Mouse (Mus musculus) midbrain, embryonic 16.5 days (tissue): ENCODE results near the gene Ndufaf7. TPM values are rescaled to one million over a fixed set of nuclear protein-coding genes. Genes with fewer than 3 reads are reported as not detected.
A peak's percentile ranks its signal among the peaks of the same experiment; 100 is the strongest.

Source experiments
- ATAC-seq: fragments of 200-750 bp; cut with Nextera tagmentation; 2 replicates; pipeline ENCODE4 v1.8.0; 2017; ENCODE audit warnings: moderate TSS enrichment
- H3K27ac ChIP-seq: fragments of 300-500 bp; sonication (generic); 2 replicates; pipeline ENCODE4 v1.5.1; 2014; ENCODE audit warnings: mild to moderate bottlenecking, low read length, mixed read lengths
- H3K27me3 ChIP-seq: fragments of 300-500 bp; sonication (generic); 2 replicates; pipeline ENCODE4 v1.6.1; 2014; ENCODE audit warnings: low read depth, low read length, mixed read lengths; ENCODE audit not compliant: control insufficient read depth, insufficient read depth
- H3K36me3 ChIP-seq: fragments of 300-500 bp; sonication (generic); 2 replicates; pipeline ENCODE4 v1.6.1; 2014; ENCODE audit warnings: mild to moderate bottlenecking, low read length, moderate library complexity, mixed read lengths; ENCODE audit not compliant: control insufficient read depth, insufficient read depth
- H3K4me1 ChIP-seq: fragments of 300-500 bp; sonication (generic); 2 replicates; pipeline ENCODE4 v1.6.1; 2014; ENCODE audit warnings: mild to moderate bottlenecking, low read length, mixed read lengths; ENCODE audit not compliant: control insufficient read depth, insufficient read depth
- H3K4me2 ChIP-seq: fragments of 300-500 bp; sonication (generic); 2 replicates; pipeline ENCODE4 v1.6.1; 2014; ENCODE audit warnings: mild to moderate bottlenecking, low read length, mixed read lengths
- H3K4me3 ChIP-seq: fragments of 300-500 bp; sonication (generic); 2 replicates; pipeline ENCODE4 v1.5.1; 2014; ENCODE audit warnings: low read depth, mild to moderate bottlenecking, low read length, moderate library complexity, mixed read lengths
- H3K9ac ChIP-seq: fragments of 300-500 bp; sonication (generic); 2 replicates; pipeline ENCODE4 v1.6.1; 2014; ENCODE audit warnings: low read depth, low read length, mixed read lengths
- H3K9me3 ChIP-seq: fragments of 300-500 bp; sonication (generic); replicated peaks from 2 replicates; pipeline ENCODE4 v1.6.1; 2014; ENCODE audit warnings: mild to moderate bottlenecking, low read length, mixed read lengths; ENCODE audit not compliant: control insufficient read depth, poor library complexity, severe bottlenecking
- WGBS: fragments of 180-500 bp; shearing (Covaris S2); extraction: QIAGEN DNeasy Blood & Tissue Kit; methylation state at CpG from one replicate; pipeline ENCODE4 v1.1.7; 2014; 5-methylcytosine and 5-hydroxymethylcytosine counted together
- polyA plus RNA-seq: library from polyadenylated mRNA; unstranded; fragments of >200 nt; fragmentation: Nextera tagmentation; extraction: Ambion mirVana; gene quantifications from 2 replicates; pipeline ENCODE4 v1.2.1, GENCODE M21; 2015

The Ndufaf7 gene
- polyA plus RNA-seq, 1 experiment from 2014 or later, result 68.0 TPM

GRCm38 (mm10) chr17:78912861-78913281, 24.1 kb upstream of the Ndufaf7 start:
- ATAC-seq, result peak; percentile 56
- no peaks in the 10 kb centered on the region for H3K27me3 ChIP-seq
- no peaks in the 10 kb centered on the region for H3K36me3 ChIP-seq
- 29% methylated on average over 6 of the region's 6 CpGs for WGBS
- peaks cover 13% of the 10 kb centered on the region for H3K4me1 ChIP-seq
- H3K27ac ChIP-seq, result no peak overlapping the region
- 0 out of 2 replicates have a peak overlapping the region, but pooled peaks have one; percentile 43 for H3K9ac ChIP-seq
- peak overlapping the region; percentile 47 for H3K4me2 ChIP-seq
- peak overlapping the region; percentile 38 for H3K4me3 ChIP-seq
- H3K9me3 ChIP-seq, result no peaks in the 10 kb centered on the region

GRCm38 (mm10) chr17:78913921-78914320, 23.0 kb upstream of the Ndufaf7 start:
- H3K4me2 ChIP-seq, result no peak overlapping the region
- WGBS, result 79% methylated on average over 3 of the region's 3 CpGs
- no peak for ATAC-seq
- H3K4me1 ChIP-seq, result peaks cover 13% of the 10 kb centered on the region
- H3K27me3 ChIP-seq, result no peaks in the 10 kb centered on the region
- H3K36me3 ChIP-seq, result no peaks in the 10 kb centered on the region
- no peak overlapping the region for H3K27ac ChIP-seq
- H3K9ac ChIP-seq, result no peak overlapping the region
- no peak overlapping the region for H3K4me3 ChIP-seq
- H3K9me3 ChIP-seq, result no peaks in the 10 kb centered on the region

GRCm38 (mm10) chr17:78915772-78916171, 21.2 kb upstream of the Ndufaf7 start:
- H3K9me3 ChIP-seq, result no peaks in the 10 kb centered on the region
- peak overlapping the region; percentile 88 for H3K27ac ChIP-seq
- peak overlapping the region; percentile 75 for H3K4me3 ChIP-seq
- ATAC-seq, result peak; percentile 44
- peaks cover 5% of the 10 kb centered on the region for H3K36me3 ChIP-seq
- peak overlapping the region; percentile 85 for H3K9ac ChIP-seq
- H3K4me2 ChIP-seq, result peak overlapping the region; percentile 88
- no peaks in the 10 kb centered on the region for H3K27me3 ChIP-seq
- peaks cover 13% of the 10 kb centered on the region for H3K4me1 ChIP-seq
- 52% methylated on average over 6 of the region's 6 CpGs for WGBS

- Histone ChIP-seq H3K4me1 (peaks cover 13% of the 10 kb centered on the region), H3K27me3 (no peaks in the 10 kb centered on the region), H3K27ac (peak within 1 kb of the TSS; percentile 88), H3K9ac (peak within 1 kb of the TSS; percentile 85), H3K4me2 (peak within 1 kb of the TSS; percentile 88), H3K4me3 (peak within 1 kb of the TSS; percentile 75), H3K36me3 (peaks cover 10% of the 10 kb centered on the region), H3K9me3 (no peaks in the 10 kb centered on the region)
- peak; percentile 97 for ATAC-seq
- WGBS, result 0% methylated on average over 37 of the region's 37 CpGs
Measured at GRCm38 (mm10) chr17:78916369-78916813, 20.5 kb upstream of the Ndufaf7 start, which contains the start of gene Cebpzos. TSS of gene Cebpzos (plus strand) at chr17:78916500.

- ATAC-seq, result peak; percentile 16
- peak overlapping the region; percentile 88 for H3K27ac ChIP-seq
- H3K36me3 ChIP-seq, result peaks cover 15% of the 10 kb centered on the region
- H3K27me3 ChIP-seq, result no peaks in the 10 kb centered on the region
- H3K4me3 ChIP-seq, result peak overlapping the region; percentile 75
- peak overlapping the region; percentile 85 for H3K9ac ChIP-seq
- no peaks in the 10 kb centered on the region for H3K9me3 ChIP-seq
- H3K4me2 ChIP-seq, result peak overlapping the region; percentile 88
- WGBS, result 4% methylated on average over 11 of the region's 11 CpGs
- H3K4me1 ChIP-seq, result peaks cover 13% of the 10 kb centered on the region
Measured at GRCm38 (mm10) chr17:78916899-78917298, 20.0 kb upstream of the Ndufaf7 start.

GRCm38 (mm10) chr17:78917696-78918095, 19.2 kb upstream of the Ndufaf7 start:
- no peak for ATAC-seq
- H3K27ac ChIP-seq, result no peak overlapping the region
- H3K4me3 ChIP-seq, result peak overlapping the region; percentile 75; the same call in 1 of the 2 replicates
- peaks cover 15% of the 10 kb centered on the region for H3K36me3 ChIP-seq
- peaks cover 13% of the 10 kb centered on the region for H3K4me1 ChIP-seq
- no peaks in the 10 kb centered on the region for H3K27me3 ChIP-seq
- no peaks in the 10 kb centered on the region for H3K9me3 ChIP-seq
- 42% methylated on average over 6 of the region's 6 CpGs for WGBS
- no peak overlapping the region for H3K9ac ChIP-seq
- peak overlapping the region; percentile 88 for H3K4me2 ChIP-seq

- no peaks in the 10 kb centered on the region for H3K9me3 ChIP-seq
- peak overlapping the region; percentile 90 for H3K4me3 ChIP-seq
- no peaks in the 10 kb centered on the region for H3K27me3 ChIP-seq
- peaks cover 26% of the 10 kb centered on the region for H3K36me3 ChIP-seq
- H3K27ac ChIP-seq, result no peak overlapping the region
- H3K4me2 ChIP-seq, result peak overlapping the region; percentile 84
- WGBS, result 90% methylated on average over 2 of the region's 2 CpGs
- peak overlapping the region; percentile 87; the same call in 1 of the 2 replicates for H3K9ac ChIP-seq
- no peak for ATAC-seq
- H3K4me1 ChIP-seq, result peaks cover 30% of the 10 kb centered on the region
Measured at GRCm38 (mm10) chr17:78935857-78936256, 1.1 kb upstream of the Ndufaf7 start.

GRCm38 (mm10) chr17:78937229-78937853, 405 bp downstream of the Ndufaf7 start:
- WGBS, result 8% methylated on average over 26 of the region's 26 CpGs
- Histone ChIP-seq H3K27ac (peak overlapping the region; percentile 80), H3K4me3 (peak overlapping the region; percentile 90), H3K9ac (peak overlapping the region; percentile 87), H3K9me3 (no peaks in the 10 kb centered on the region), H3K27me3 (no peaks in the 10 kb centered on the region), H3K36me3 (peaks cover 16% of the 10 kb centered on the region), H3K4me1 (peaks cover 30% of the 10 kb centered on the region), H3K4me2 (peak overlapping the region; percentile 82)
- peak; percentile 60 for ATAC-seq

GRCm38 (mm10) chr17:78938927-78939326, 2.0 kb downstream of the Ndufaf7 start:
- Histone ChIP-seq H3K36me3 (peaks cover 12% of the 10 kb centered on the region), H3K4me1 (peaks cover 17% of the 10 kb centered on the region), H3K27me3 (no peaks in the 10 kb centered on the region), H3K27ac (no peak overlapping the region), H3K4me3 (no peak overlapping the region), H3K4me2 (no peak overlapping the region), H3K9me3 (no peaks in the 10 kb centered on the region), H3K9ac (no peak overlapping the region)
- ATAC-seq, result no peak
- 93% methylated on average over 4 of the region's 4 CpGs for WGBS
